Mouse (Mus musculus): ENCODE results near the gene Rrp8. TPM values are rescaled to one million over a fixed set of nuclear protein-coding genes. Genes with fewer than 3 reads are reported as not detected.
A peak's percentile ranks its signal among the peaks of the same experiment; 100 is the strongest.

Gene Rrp8
- polyA plus RNA-seq, 1 experiment, result 16.4 TPM

GRCm38 (mm10) chr7:105708733-105709132 is 28.5 kb downstream of the Rrp8 start:
- WGBS, result 90% methylated on average over 5 of the region's 5 CpGs
- Histone ChIP-seq H3K27me3 (ENCODE audit: control insufficient read depth, insufficient read depth, low read length) (no peaks in the 10 kb centered on the region), H3K27ac (ENCODE audit: insufficient read depth, low read length) (no peak overlapping the region), H3K4me3 (replicated peaks; ENCODE audit: insufficient read depth, low read depth, low read length) (no peak overlapping the region), H3K4me1 (ENCODE audit: control insufficient read depth, insufficient read depth, low read length) (peaks cover 6% of the 10 kb centered on the region)
- no peak for DNase-seq
- no peak for TF ChIP-seq CTCF (IDR thresholded peaks at IDR 0.05; ENCODE audit: borderline replicate concordance, insufficient read depth, low read depth, low read length)
- TF ChIP-seq POLR2A (IDR thresholded peaks at IDR 0.05; ENCODE audit: borderline replicate concordance, insufficient read depth, low read length), result no peak

GRCm38 (mm10) chr7:105703816-105704215 is 33.4 kb downstream of the Rrp8 start:
- Histone ChIP-seq H3K4me1 (ENCODE audit: control insufficient read depth, insufficient read depth, low read length) (peaks cover 10% of the 10 kb centered on the region), H3K27ac (ENCODE audit: insufficient read depth, low read length) (peak overlapping the region; percentile 30), H3K4me3 (replicated peaks; ENCODE audit: insufficient read depth, low read depth, low read length) (no peak overlapping the region), H3K27me3 (ENCODE audit: control insufficient read depth, insufficient read depth, low read length) (no peaks in the 10 kb centered on the region)
- DNase-seq, result peak in 1 of 2 experiments; percentile 51
- 50% methylated on average over 4 of the region's 4 CpGs for WGBS
- no peak for TF ChIP-seq POLR2A (IDR thresholded peaks at IDR 0.05; ENCODE audit: borderline replicate concordance, insufficient read depth, low read length)
- TF ChIP-seq CTCF (IDR thresholded peaks at IDR 0.05; ENCODE audit: borderline replicate concordance, insufficient read depth, low read depth, low read length), result no peak

GRCm38 (mm10) chr7:105703184-105703583 is 34.0 kb downstream of the Rrp8 start:
- H3K4me3 ChIP-seq (replicated peaks; ENCODE audit: insufficient read depth, low read depth, low read length), result no peak overlapping the region
- no peak for TF ChIP-seq CTCF (IDR thresholded peaks at IDR 0.05; ENCODE audit: borderline replicate concordance, insufficient read depth, low read depth, low read length)
- TF ChIP-seq POLR2A (IDR thresholded peaks at IDR 0.05; ENCODE audit: borderline replicate concordance, insufficient read depth, low read length), result no peak
- peak; percentile 14 to 40 for DNase-seq
- H3K27me3 ChIP-seq (ENCODE audit: control insufficient read depth, insufficient read depth, low read length), result no peaks in the 10 kb centered on the region
- WGBS, result 63% methylated on average over 16 of the region's 16 CpGs
- H3K4me1 ChIP-seq (ENCODE audit: control insufficient read depth, insufficient read depth, low read length), result peaks cover 10% of the 10 kb centered on the region
- H3K27ac ChIP-seq (ENCODE audit: insufficient read depth, low read length), result no peak overlapping the region; the same call in 1 of the 2 replicates

- Histone ChIP-seq H3K4me1 (ENCODE audit: control insufficient read depth, insufficient read depth, low read length) (no peaks in the 10 kb centered on the region), H3K4me3 (replicated peaks; ENCODE audit: insufficient read depth, low read depth, low read length) (no peak overlapping the region), H3K27me3 (ENCODE audit: control insufficient read depth, insufficient read depth, low read length) (no peaks in the 10 kb centered on the region), H3K27ac (ENCODE audit: insufficient read depth, low read length) (no peak overlapping the region)
- WGBS, result 76% methylated on average over 1 of the region's 1 CpGs
- TF ChIP-seq CTCF (IDR thresholded peaks at IDR 0.05; ENCODE audit: borderline replicate concordance, insufficient read depth, low read depth, low read length), result no peak
- TF ChIP-seq POLR2A (IDR thresholded peaks at IDR 0.05; ENCODE audit: borderline replicate concordance, insufficient read depth, low read length), result no peak
- DNase-seq, result no peak
These were observed 46.3 kb downstream of the Rrp8 start for GRCm38 (mm10) chr7:105690875-105691274.

DNA sequence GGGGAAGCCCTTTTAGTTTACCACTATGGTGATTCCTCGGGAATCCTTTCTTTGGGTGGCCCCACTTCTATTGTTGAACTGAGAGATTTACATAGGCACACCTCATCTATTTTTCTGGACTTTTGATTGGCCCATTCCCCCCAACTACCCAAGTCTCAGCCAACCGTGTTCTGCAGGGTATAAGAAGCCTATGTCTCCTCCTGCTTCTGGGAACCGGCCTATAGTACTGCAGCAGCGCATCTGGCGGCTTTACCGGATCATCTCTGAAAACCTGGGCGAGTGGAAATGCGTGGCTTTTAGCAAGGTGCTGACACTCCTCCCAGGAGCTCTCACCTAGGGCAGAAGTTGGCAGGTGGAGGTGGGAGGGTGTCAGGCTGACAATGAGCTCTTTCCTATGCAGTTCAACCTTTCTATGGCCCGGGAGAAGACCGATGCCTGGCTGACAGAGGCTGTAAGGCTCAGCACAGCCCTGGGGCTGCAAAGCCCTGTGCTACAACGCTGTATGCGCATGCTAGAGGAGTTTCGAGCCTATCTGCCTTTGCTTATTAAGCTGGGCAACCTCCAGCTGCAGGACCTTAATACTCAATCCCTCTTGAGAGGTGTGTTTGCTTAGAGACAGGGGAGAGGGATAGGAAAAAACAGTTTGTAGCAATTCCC is 51.5 kb downstream of the Rrp8 start:
- WGBS, result 19% methylated on average over 13 of the region's 13 CpGs
- Histone ChIP-seq H3K4me3 (replicated peaks; ENCODE audit: insufficient read depth, low read depth, low read length) (no peak overlapping the region), H3K27me3 (ENCODE audit: control insufficient read depth, insufficient read depth, low read length) (no peaks in the 10 kb centered on the region), H3K27ac (ENCODE audit: insufficient read depth, low read length) (no peak overlapping the region), H3K4me1 (ENCODE audit: control insufficient read depth, insufficient read depth, low read length) (no peaks in the 10 kb centered on the region)
- DNase-seq, result no peak
- no peak for TF ChIP-seq CTCF (IDR thresholded peaks at IDR 0.05; ENCODE audit: borderline replicate concordance, insufficient read depth, low read depth, low read length)
- TF ChIP-seq POLR2A (IDR thresholded peaks at IDR 0.05; ENCODE audit: borderline replicate concordance, insufficient read depth, low read length), result no peak

Other genes with a start within 250 kb of the Rrp8 start
- gene Smpd1, start 183.0 kb downstream of the Rrp8 start, polyA plus RNA-seq (2012; rRNA removed), result 102 and 108 TPM in 2 replicates
- gene Apbb1, start 155.7 kb downstream of the Rrp8 start, polyA plus RNA-seq (2012; rRNA removed), result 441 and 475 TPM in 2 replicates
- 0.60 and 0.61 TPM in 2 replicates for gene Hpx, start 137.2 kb downstream of the Rrp8 start, polyA plus RNA-seq (2012; rRNA removed)
- gene Trim3, start 103.8 kb downstream of the Rrp8 start, polyA plus RNA-seq (2012; rRNA removed), result 332 and 385 TPM in 2 replicates
- gene Timm10b, start 97.3 kb downstream of the Rrp8 start, polyA plus RNA-seq (2012; rRNA removed), result 122 and 137 TPM in 2 replicates
- gene Arfip2, start 97.0 kb downstream of the Rrp8 start, polyA plus RNA-seq (2012; rRNA removed), result 111 and 121 TPM in 2 replicates
- 90.8 and 97.9 TPM in 2 replicates for gene Gm45799, start 96.8 kb downstream of the Rrp8 start, polyA plus RNA-seq (2012; rRNA removed)
- gene Dnhd1, start 86.6 kb downstream of the Rrp8 start, polyA plus RNA-seq (2012; rRNA removed), result 5.1 TPM in 2 replicates
- gene Ilk, start 793 bp downstream of the Rrp8 start, polyA plus RNA-seq (2012; rRNA removed), result 182 and 190 TPM in 2 replicates
- gene Taf10, start 7.0 kb upstream of the Rrp8 start, polyA plus RNA-seq (2012; rRNA removed), result 177 and 182 TPM in 2 replicates
- gene Tpp1, start 14.8 kb upstream of the Rrp8 start, polyA plus RNA-seq (2012; rRNA removed), result 92.1 and 115 TPM in 2 replicates
- gene Dchs1, start 50.3 kb upstream of the Rrp8 start, polyA plus RNA-seq (2012; rRNA removed), result 4.5 and 5.0 TPM in 2 replicates
- gene Mrpl17, start 73.7 kb upstream of the Rrp8 start, polyA plus RNA-seq (2012; rRNA removed), result 183 and 191 TPM in 2 replicates
- 1.2 and 1.3 TPM in 2 replicates for gene Gm4070, start 216.6 kb upstream of the Rrp8 start, polyA plus RNA-seq (2012; rRNA removed)

All from cerebellum, adult 2 months (tissue).